Mouse (Mus musculus) cerebellum, adult 8-10 months (tissue): ENCODE measurements around the gene Catip.

ENCODE experiments used
- DNase-seq: peaks from one replicate; pipeline ENCODE4 v3.0.0; 2022

Catip gene

DNA sequence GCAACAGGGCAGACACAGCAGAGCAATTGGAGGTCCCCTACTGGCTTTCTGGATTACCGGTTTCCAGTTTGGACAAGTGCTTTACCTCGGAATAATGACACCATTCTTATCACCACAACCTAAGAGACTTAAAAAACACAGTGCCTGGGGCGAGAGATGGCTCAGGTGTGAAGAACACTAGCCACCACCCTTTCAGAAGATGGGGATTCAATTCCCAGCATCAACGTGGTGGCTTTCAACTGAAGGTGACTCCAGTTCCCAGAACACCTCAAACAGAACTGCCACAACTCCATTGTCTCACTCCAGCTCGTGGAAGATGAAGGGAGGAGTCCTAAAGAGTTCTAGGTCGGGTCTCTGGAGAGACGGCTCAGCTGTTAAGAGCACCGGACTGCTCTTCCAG is 23.6 kb downstream of the Catip start:
- no peak for DNase-seq

DNA sequence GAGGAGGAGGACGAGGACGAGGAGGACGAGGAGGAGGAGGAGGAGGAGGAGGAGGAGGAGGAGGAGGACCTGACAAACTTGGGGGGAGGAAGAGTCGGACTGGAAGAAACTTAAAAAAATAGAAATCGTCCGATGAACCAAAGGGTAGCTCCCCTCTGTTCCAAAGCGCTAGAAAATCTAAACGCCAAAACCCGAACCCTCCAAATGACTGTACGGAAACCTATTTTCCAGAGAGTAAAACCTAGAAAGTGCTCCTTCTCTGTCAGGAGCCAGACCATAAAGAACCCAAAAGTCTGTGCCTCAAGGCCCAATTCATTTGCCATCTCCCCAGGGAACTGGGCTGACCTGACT is 24.4 kb downstream of the Catip start:
- DNase-seq = no peak

DNA sequence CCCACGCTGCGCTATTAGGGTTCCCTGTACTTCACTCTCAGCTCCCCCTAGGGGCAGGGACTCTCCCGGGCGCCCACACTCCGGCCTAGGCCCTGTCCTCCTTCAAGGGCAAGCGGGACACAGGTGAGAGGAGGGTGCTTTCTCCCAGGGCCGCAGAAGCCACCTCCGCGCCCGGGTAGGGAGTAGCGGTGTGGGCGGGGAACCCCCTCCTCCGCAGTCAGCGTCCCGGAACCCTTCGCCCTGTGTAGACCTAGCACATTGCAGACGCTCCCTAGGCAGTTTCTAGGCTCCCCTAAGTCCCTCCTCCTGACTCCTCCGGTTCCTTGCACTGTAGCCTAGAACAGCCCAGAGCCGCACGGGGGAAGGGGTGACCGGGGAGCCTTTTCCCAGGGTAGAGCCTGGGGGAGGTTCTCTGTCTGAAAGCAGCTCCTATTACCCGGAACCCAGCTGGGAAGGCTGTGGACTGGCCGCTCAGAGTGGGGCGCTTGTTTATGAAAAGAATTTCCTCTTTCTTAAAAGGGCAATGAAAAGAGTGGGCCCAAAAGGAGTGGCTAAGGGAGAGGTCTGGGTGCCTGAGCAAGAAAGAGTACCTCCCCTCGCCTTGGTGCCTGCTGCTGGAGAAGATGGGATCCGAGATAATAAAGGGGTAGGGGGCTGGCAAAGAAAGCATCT is 24.9 kb downstream of the Catip start:
- peak; percentile 95 for DNase-seq

DNA sequence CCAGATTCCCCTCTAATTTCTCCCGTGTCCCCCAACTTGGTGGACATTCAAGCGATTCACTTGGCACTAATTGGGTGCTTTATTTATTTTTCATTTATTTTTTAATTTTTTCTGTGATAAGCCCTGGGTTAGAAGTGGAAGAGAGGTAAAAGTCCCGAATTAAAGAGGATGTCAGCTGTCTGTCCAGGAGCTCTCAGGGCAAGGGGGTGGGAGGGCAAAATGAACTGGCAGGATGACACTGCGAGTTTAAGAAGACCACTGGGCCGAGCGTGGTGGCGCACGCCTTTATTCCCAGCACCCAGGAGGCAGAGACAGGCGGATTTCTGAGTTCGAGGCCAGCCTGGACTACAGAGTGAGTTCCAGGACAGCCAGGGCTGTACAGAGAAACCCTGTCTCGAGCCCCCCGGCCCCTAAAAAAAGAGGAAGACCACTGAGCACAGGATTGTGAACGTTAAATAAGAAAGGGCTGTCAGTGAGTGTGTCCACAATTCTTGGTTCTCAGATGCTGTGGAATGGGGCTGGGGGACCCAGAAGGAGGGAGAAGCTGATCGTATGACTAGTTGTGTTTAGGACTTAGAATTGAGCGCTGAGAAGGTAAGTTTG is 25.6 kb downstream of the Catip start:
- DNase-seq = peak; percentile 36

DNA sequence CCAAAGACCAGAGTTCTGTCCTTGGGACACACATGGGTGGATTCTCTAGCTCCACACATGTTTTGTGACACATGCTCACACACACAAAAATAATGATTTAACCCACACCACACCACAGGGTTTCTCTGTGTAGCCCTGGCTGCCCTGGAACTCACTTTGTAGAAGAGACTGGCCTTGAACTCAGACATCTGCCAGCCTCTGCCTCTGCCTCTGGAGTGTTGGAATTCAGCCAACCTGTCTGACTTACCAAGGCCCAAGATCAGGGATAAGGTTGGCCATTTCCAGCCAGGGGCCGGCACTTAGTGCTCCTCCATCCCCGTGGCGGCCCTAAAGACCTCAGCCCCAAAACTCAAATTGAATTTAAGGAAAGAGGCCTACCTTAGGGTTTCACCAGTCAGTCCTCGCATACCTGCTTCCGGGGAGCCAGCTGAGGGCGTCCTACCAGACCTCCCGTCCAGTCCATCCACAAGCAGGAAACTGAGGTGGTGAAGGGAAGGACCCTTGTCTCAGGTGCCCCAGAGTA is 26.6 kb downstream of the Catip start:
- no peak for DNase-seq

DNA sequence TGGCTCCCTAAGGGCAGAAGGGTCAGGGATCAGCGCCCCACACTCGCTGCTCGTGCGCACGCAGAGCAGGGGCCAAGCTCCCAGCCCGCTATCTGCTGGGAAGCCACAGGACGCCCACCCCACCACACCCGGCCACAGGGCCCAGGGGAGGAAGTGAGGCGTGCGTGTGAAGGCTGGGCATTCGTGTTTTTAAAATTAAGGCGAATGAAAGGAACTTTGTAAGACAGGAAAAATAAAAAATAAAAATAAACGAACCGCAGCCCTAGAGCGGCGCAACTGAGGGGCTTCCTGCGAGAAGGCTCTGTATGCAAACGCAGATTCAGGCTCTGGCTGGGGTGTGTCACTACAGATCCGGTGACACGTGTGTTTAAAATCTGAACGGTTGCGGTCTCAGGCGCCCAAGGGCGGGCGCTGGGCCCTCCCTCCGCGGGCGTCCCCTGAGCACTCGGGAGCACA is 28.0 kb downstream of the Catip start:
- peak; percentile 14 for DNase-seq

DNA sequence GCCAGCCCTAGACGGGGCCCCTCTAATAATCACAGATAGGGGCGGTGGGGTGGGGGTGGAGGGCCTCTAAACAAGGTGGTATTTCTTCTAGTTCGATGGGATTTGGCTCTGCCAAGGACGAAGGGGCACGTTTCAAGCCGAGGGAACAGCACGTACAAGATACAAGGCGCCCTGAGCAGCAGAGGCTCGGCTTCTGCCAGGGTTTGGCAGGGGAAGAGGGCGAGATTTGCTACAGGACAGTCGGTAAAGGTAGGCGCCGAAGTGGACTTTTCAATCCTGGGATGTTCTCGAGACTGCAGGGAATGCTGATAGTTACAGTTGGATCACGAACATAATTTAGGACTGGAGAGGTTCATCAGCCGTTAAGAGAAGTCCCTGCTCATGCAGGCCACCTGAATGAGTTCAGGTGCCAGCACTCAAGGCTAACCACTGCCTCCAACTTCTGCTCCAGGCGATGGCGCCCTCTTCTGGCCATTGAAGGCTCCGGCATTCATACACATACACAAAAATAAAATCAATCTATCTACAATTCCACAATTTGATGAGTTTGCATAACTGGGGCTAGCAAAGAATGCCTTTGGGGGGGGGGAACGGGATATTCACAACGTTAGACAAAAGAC is 28.5 kb downstream of the Catip start:
- DNase-seq = peak; percentile 64

DNA sequence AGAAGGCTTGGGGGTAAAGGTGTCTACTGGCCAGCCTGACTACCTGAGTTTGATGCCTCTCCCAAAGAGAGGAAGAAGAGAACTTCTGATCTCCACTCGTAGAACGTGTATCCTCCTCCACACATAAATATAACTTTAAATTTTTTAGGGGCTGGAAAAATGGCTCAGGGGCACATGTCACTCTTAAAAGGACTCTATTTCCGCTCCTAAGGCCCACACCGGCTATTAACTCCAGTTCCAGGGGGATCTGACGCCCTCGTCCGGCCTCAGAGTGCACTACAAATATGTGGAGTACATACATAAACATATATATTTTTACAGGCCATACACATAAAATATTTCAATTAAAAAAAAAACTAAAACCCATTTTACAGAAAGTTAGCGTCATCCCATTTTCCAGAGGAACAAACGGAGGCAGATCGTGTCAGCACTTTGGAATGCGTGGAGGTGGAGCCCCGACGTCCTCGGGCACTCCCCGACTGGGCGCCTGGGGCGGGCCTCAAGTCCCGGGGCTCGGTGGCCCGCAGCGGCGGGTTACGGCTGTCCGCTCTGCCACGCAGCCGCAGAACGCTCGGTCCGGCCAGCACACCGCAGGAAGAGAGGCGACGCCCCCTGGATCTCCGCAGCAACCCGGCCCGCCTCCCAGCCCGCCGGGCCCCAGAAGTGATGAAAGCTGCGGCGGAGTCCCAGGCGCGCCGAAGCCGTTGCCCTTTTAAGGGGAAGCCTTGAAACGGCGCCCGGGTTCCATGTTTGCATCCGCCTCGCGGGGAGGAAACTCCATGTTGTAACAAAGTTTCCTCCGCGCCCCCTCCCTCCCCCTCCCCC is 29.2 kb downstream of the Catip start, which contains the start of gene Ctdsp1:
Ctdsp1 (plus strand) TSS at position 586 of the 825 bp plus-strand sequence.
- peak; percentile 94 for DNase-seq

DNA sequence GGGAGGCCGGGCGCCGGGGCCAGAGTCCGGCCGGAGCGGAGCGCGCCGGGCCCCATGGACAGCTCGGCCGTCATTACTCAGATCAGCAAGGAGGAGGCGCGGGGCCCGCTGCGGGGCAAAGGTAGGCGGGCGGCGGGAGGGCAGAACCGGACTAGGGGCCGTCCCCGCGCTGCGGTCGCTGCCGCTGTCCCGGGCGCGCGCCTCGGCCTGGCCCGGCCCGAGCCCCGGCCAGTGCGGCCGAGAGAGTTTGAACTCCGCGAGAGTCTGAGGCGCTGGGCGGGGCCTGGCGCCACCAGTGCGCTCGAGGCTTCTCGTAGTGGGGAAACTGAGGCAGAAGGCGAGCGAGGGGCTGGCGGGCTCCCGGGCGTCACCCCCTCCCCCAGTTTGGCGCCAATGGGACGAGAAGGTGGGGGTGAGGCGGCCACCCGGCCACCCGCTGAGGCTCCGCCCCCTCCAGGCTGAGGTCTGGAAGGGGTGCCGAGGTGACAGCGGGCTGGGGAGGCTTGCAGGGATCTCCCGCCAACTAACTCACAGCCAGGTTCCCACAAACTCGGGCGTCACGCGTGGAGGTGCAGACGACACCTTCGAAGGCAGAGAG is 30.0 kb downstream of the Catip start:
- peak; percentile 68 for DNase-seq

DNA sequence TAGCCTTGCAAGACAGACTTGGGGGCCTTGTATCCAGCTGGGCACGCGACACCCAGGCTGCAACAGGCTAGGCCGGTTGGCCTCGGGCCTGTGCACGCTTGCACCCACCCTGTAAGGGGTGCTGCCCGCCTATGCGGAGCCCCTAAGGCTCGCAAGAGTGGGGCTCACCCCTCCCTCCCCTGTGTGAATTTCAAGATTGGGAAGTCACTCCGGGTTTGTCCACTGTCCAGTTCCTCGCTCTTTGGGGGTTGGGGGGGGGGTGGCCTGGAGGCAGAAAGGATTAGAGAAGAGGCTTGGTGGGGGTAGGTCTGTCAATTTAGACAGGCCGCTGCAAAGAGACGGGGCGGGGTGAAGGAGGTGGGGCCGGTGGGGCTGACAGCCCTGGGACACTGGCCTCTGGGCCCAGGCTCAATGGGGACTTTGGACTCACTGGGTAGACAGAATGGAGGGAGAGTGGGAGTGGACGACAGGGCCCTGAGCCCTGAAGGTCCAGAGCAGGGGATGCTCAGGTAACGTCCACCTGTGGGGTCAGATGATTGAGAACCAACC is 30.6 kb downstream of the Catip start:
- peak; percentile 30 for DNase-seq

DNA sequence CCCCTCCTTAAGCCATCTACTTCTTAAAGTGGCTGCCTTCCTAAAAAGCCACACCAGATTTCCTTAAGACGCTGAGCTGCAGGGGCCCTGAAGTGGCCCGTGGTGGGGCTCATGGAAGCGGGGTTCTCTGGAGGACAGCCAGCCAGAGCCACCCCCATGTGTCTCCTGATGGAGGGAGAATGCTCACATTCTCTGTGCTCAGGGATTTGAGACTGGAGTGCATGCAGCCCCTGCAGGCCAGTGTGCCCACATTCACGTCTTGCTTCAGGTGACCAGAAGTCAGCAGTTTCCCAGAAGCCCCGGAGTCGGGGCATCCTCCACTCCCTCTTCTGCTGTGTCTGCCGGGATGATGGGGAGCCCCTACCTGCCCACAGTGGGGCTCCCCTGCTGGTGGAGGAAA is 31.1 kb downstream of the Catip start:
- DNase-seq = peak; percentile 37

DNA sequence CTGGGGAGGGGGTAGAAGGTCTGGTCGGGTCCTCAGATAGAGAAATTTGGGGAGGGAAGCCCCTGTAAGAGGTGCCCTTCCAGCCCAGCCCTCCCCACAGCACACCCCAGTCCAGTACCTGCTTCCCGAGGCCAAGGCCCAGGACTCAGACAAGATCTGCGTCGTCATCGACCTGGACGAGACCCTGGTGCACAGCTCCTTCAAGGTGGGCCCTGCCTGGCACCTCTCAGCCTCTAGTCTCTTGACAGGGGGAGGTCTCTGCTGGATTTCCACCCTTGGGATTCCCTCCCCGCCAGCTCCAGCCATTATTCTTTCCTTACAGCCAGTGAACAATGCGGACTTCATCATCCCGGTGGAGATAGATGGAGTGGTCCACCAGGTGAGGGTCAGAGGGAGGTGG is 31.8 kb downstream of the Catip start:
- peak; percentile 27 for DNase-seq

DNA sequence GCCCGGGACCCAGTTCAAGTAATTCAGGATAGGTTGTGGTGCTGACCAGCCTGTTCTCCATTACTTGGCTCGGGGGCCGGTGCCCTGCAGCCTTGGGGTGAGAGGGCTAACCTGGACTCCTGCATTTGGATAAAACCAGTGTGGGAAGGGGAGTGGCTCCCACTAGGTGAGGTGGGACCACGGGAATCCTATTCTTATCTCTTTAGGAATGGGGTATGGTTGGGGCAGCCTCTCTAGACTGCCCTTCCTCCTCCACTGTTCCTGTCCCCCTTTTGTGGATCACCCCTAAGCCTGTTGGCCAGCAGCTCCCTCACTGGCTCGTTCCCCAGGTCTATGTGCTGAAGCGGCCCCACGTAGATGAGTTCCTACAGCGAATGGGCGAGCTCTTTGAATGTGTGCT is 32.4 kb downstream of the Catip start:
- peak; percentile 20 for DNase-seq

DNA sequence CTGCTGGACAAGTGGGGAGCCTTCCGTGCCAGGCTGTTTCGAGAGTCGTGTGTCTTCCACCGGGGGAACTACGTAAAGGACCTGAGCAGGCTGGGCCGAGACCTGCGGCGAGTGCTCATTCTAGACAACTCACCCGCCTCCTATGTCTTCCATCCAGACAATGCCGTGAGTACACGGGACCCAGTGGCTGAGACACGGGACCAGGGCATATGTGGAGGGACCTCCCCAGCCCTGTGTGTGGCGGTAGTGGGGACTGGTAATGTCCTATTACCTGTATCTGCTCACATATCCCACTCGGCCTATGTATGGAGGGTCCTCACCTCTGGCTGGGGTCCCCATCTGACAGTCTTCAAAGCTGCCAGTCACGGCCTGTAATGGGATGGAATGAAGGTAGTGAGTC is 33.0 kb downstream of the Catip start:
- DNase-seq = peak; percentile 12

DNA sequence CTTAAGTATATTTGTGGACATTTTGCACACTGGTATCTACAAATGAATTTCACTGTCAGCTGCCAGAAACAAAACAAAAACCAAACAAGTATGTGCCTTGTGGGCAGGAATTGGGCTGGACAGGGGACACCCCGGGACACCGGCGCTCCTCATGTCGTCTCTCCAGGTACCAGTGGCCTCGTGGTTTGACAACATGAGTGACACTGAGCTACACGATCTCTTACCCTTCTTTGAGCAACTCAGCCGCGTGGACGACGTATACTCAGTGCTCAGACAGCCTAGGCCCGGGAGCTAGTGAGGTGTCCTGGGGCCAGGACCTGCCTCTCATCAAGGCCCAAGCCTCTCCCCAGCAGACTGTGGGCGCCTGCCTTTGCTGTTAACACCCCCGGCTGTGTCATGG is 33.4 kb downstream of the Catip start:
- peak; percentile 17 for DNase-seq

DNA sequence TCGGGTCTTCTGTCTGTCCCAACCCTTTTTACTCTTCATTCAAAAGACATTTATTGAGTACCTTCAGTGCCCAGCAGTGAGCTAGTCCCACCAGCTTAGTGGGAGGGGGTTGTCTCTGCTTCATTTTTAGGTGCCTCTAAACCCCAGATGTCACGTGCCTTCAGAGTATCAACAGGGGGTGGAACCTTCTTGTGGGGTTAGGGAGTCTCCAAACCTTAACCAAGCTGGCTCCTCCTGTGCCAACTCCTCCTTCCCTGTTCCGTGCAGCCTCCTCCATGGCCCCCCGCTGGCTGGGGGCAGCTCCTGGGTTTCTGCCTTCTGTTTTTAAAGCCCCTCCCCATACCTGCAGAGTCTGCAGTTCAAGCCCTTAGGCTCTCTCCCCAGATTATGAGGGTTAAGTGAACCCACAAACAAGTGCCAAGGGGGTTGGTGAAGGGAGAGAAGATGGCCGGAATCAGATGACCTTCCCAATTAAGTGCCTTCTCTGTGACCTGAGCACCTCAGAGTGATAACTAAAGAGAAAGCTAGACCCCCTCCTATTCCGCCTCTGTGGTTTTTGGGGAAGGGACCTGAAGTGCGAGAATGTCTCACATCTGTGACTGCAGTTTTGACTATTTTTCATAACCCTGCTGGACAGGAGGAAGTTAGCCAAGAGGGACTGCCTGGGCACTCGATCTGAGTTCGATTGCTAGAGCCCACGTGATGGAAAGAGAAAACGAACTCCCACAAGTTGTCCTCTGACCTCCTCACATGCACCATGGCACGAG is 34.7 kb downstream of the Catip start:
- peak; percentile 19 for DNase-seq

DNA sequence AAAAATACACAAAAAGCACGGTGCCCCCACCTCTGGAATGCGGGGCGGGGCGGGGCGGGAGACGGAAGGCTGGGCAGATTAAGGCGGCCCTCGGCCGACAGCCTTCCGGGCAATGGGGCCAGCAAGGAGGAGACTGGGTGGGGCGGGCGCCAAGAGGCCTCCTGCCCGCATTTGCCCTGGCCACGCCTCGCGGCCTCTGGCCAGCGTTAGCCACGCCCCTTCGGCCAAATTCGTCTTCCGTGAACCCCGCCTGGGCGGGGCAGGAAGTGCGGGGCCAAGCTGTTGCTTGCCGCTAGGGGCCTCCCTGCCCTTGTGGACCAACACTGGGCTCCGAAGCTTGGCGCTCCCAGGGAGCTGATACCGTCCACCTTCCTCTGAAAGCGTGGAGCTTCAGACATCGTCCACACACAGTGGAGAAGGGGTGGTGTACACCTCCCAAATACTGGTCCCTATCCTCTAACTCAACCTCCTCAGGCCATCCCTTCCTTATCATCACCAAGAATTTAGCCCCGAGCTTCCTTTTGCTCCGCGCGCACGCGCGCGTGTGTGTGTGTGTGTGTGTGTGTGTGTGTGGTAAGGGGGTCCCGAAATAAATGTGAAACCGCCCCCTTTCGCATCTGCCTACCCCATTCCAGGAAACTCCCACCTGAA is 35.5 kb downstream of the Catip start:
- DNase-seq = peak; percentile 96

DNA sequence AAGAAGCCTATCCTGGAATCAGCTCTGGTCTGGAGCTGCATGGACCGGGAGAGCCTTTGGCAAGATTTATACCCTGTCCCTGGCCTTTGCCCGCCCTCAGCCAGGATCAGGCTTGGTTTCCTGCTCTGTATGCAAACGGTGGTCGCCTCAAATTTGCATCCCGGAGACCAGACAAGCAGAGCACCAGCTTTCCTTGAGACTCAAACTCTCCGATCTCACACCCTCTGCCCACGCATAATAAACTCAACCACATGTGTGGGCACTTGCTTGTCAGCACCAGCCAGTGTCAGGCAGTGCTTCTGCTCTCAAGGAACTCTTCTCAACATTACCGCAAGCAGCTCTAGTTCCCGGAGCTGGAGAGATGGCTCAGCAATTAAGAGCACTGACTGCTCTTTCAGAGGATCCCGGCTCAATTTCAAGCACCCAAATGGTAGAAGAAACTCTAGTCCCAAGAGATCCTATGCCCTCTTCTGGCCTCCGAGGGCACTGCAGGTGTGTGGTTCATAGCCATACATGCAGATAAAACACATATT is 36.1 kb downstream of the Catip start:
- peak; percentile 76 for DNase-seq

DNA sequence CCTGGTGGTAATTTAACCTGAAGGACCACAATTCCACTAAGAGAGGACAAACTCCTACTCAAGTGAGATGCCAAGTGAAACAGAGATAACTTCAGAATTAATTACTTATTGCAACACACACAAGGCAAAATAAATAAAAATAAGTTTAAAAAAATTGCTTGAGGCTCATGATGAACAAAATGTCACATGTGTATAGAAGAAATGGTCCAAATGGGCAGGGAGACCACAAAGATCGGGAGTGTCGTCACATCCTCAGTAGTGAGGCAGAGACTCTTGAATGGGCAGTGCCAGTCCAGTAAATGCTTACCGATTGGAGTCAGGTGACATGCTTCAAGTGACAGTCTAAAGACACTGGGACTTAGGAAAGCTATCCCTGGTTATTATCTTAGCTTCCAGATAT is 38.6 kb downstream of the Catip start:
- DNase-seq = no peak

DNA sequence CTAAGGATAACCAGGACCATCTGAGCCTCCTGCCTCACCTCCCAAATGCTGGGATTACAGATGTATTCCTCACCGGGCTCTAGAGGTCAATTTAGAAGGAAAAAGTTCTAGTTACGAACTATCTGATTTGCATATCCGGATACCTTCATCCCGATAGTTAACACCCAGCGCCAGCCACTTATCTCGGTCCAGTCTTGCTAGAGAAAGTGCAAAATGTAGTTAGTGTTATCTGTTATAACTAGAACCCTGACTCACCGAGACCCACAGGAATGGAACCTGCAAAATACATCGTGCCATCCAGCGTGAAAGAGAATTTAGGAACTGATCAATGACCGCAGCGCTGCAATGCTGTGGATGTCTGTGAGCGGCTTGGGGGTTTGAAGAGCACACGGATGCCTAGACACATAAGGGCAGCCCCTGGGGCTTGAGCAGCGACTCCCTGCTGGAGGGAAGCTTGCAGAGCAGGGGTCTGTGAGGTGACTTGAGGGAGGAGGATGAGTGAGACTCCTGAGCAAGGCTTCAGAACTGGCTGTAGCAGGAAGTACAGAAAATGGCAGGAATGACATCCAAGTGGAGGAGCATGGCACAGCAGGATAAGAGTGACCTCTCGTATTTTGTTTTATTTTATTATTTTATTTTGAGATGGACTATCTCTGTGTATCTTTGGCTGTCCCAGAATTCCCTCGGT is 39.3 kb downstream of the Catip start:
- DNase-seq = no peak
